ENCODE assay signal across 9 mouse cellular contexts in the genomic region with DNA sequence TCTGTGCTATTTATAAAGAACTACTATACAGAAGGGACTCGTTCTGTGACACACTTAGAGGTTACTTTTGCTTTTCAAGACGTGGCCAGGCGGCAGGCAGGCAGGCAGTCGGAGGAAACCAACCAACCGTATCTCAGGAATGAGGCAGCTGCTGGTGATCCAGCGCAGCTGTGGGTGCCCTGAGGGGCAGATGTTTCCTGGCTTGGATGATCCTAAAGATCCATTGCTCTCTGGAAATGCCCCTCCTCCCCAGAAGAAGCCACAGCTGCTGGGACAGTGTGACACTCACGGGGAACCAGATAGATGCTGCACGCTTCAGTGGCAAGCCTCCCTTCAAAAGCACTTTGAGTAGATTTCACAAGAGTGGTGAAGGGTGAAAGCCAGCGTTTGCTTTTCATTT. TPM values are rescaled to one million over a fixed set of nuclear protein-coding genes. Genes with fewer than 3 reads are reported as not detected.
DNase-seq lines count a peak whose midpoint lies in the region; ATAC-seq and TF ChIP-seq lines count a peak whose summit lies in the region.
"Had no signal": no experiment of that assay in that cellular context is flagged by ENCODE, and none has a peak within 500 bp of the region (broad histone marks: within the 10 kb centered on the region; RNA-seq: fewer than 3 reads in every experiment).

No protein-coding gene starts in this region.

- peak; percentile 65; the same call in 1 of the 2 replicates for ATAC-seq in hindbrain, embryonic 14.5 days (ENCODE audit: low FRiP score)
- peak; percentile 79 for ATAC-seq in lung, postnatal 0 days
- no peak for ATAC-seq in stomach, embryonic 16.5 days (ENCODE audit: insufficient read depth, low FRiP score)

- peak overlapping the region; percentile 53 for H3K4me3 ChIP-seq in spleen, adult 2 months (ENCODE audit: extremely low read depth, insufficient read depth, insufficient read length)
- no peak overlapping the region for H3K4me3 ChIP-seq in hindbrain, embryonic 14.5 days (replicated peaks; ENCODE audit: low read length)
- H3K4me3 ChIP-seq in lung, postnatal 0 days (ENCODE audit: low read depth, low read length): no peak overlapping the region
- H3K4me3 ChIP-seq in stomach, embryonic 16.5 days (replicated peaks; ENCODE audit: low read length): no peak overlapping the region
- H3K4me3 ChIP-seq: midbrain, embryonic 12.5 days had no signal

- TF ChIP-seq EP300 in lung, postnatal 0 days (IDR thresholded peaks at IDR 0.05): peak; percentile 61

- no peak overlapping the region for H3K27ac ChIP-seq in spleen, adult 2 months (ENCODE audit: insufficient read depth, low read length)
- H3K27ac ChIP-seq in hindbrain, embryonic 14.5 days: no peak overlapping the region
- H3K27ac ChIP-seq in lung, postnatal 0 days (ENCODE audit: low read length): peak overlapping the region; percentile 80; the same call in 1 of the 2 replicates
- H3K27ac ChIP-seq in stomach, embryonic 16.5 days (ENCODE audit: low read length): no peak overlapping the region
- H3K27ac ChIP-seq: midbrain, embryonic 12.5 days had no signal

- TF ChIP-seq POLR2A in spleen, adult 2 months (IDR thresholded peaks at IDR 0.05; ENCODE audit: low read depth, low read length): no peak

- no peak for DNase-seq in spleen, adult 2 months (ENCODE audit: low read depth in 1 of 2, low spot score in 2 of 2)
- no peak for DNase-seq in spleen, adult 18-20 months
- peak; percentile 44 for DNase-seq in hindbrain, embryonic 14.5 days (ENCODE audit: low spot score)
- peak; percentile 93 for DNase-seq in lung, postnatal 0 days (ENCODE audit: low spot score)
- no peak for DNase-seq in layer of hippocampus, postnatal 14 days (ENCODE audit: low spot score in 2 of 2)
- no peak for DNase-seq in c-Kit-positive CD71-positive TER-119-positive erythroid progenitor cells, embryonic 14.5 days (ENCODE audit: low spot score)
- DNase-seq in adrenal gland, adult 18-20 months (ENCODE audit: low spot score in 2 of 2): no peak

- no peaks in the 10 kb centered on the region for H3K27me3 ChIP-seq in spleen, adult 2 months (ENCODE audit: control insufficient read depth, insufficient read depth, low read length)
- H3K27me3 ChIP-seq in hindbrain, embryonic 14.5 days (ENCODE audit: control insufficient read depth, insufficient read depth, low read length): no peaks in the 10 kb centered on the region
- H3K27me3 ChIP-seq in lung, postnatal 0 days (replicated peaks; ENCODE audit: insufficient read depth, low read length): no peaks in the 10 kb centered on the region
- no peaks in the 10 kb centered on the region for H3K27me3 ChIP-seq in stomach, embryonic 16.5 days (ENCODE audit: control insufficient read depth, insufficient read depth, low read length)
- H3K27me3 ChIP-seq: midbrain, embryonic 12.5 days had no signal

- no peak for TF ChIP-seq CTCF in spleen, adult 2 months (IDR thresholded peaks at IDR 0.05; ENCODE audit: extremely low read depth, insufficient read depth, insufficient read length, insufficient replicate concordance)
- no peak for TF ChIP-seq CTCF in lung, postnatal 0 days (IDR thresholded peaks at IDR 0.05)

- no peaks in the 10 kb centered on the region for H3K9me3 ChIP-seq in hindbrain, embryonic 14.5 days (ENCODE audit: control insufficient read depth, low read length)
- H3K9me3 ChIP-seq in lung, postnatal 0 days (ENCODE audit: low read length): no peaks in the 10 kb centered on the region
- no peaks in the 10 kb centered on the region for H3K9me3 ChIP-seq in stomach, embryonic 16.5 days (replicated peaks; ENCODE audit: control insufficient read depth, low read length)
- H3K9me3 ChIP-seq: midbrain, embryonic 12.5 days had no signal

- WGBS in spleen, adult 2 months: 6% methylated on average over 9 of the region's 9 CpGs
- WGBS in hindbrain, embryonic 14.5 days: 8% methylated on average over 9 of the region's 9 CpGs
- 8% methylated on average over 9 of the region's 9 CpGs for WGBS in lung, postnatal 0 days
- WGBS in stomach, embryonic 16.5 days: 8% methylated on average over 9 of the region's 9 CpGs

- H3K4me2 ChIP-seq in hindbrain, embryonic 14.5 days (replicated peaks): peak overlapping the region; percentile 7; the same call in 1 of the 2 replicates
- 0 out of 2 replicates have a peak overlapping the region, but pooled peaks have one; percentile 17 for H3K4me2 ChIP-seq in lung, postnatal 0 days (replicated peaks; ENCODE audit: low read depth, low read length)
- 0 out of 2 replicates have a peak overlapping the region, but pooled peaks have one; percentile 9 for H3K4me2 ChIP-seq in stomach, embryonic 16.5 days (ENCODE audit: low read depth, low read length)
- H3K4me2 ChIP-seq: midbrain, embryonic 12.5 days had no signal

- H3K9ac ChIP-seq in hindbrain, embryonic 14.5 days: no peak overlapping the region
- no peak overlapping the region for H3K9ac ChIP-seq in lung, postnatal 0 days (replicated peaks; ENCODE audit: low read depth)
- no peak overlapping the region for H3K9ac ChIP-seq in stomach, embryonic 16.5 days (ENCODE audit: low read length)
- H3K9ac ChIP-seq: midbrain, embryonic 12.5 days had no signal

- H3K36me3 ChIP-seq in spleen, adult 2 months (ENCODE audit: control insufficient read depth, insufficient read depth, low read length): no peaks in the 10 kb centered on the region
- no peaks in the 10 kb centered on the region for H3K36me3 ChIP-seq in hindbrain, embryonic 14.5 days (replicated peaks; ENCODE audit: control insufficient read depth, insufficient read depth)
- no peaks in the 10 kb centered on the region for H3K36me3 ChIP-seq in lung, postnatal 0 days (ENCODE audit: insufficient read depth, low read length)
- no peaks in the 10 kb centered on the region for H3K36me3 ChIP-seq in stomach, embryonic 16.5 days (ENCODE audit: control insufficient read depth, insufficient read depth, low read length)
- H3K36me3 ChIP-seq: midbrain, embryonic 12.5 days had no signal

- H3K4me1 ChIP-seq in spleen, adult 2 months (ENCODE audit: control insufficient read depth, insufficient read depth, insufficient read length): peaks cover 9% of the 10 kb centered on the region
- H3K4me1 ChIP-seq in hindbrain, embryonic 14.5 days (replicated peaks; ENCODE audit: control insufficient read depth, insufficient read depth, low read length): 0 out of 2 replicates have a peak, but pooled peaks cover 2% of the 10 kb centered on the region
- H3K4me1 ChIP-seq in lung, postnatal 0 days (ENCODE audit: insufficient read depth, low read depth, low read length): 0 out of 2 replicates have a peak, but pooled peaks cover 3% of the 10 kb centered on the region
- no peaks in the 10 kb centered on the region for H3K4me1 ChIP-seq in stomach, embryonic 16.5 days (ENCODE audit: control insufficient read depth, insufficient read depth, low read length)

RNA-seq across cellular contexts. Expression of a gene that starts 18.9 kb away (rescaled TPM):
- 1.6 and 2.0 TPM in 2 replicates for polyA plus RNA-seq in spleen, adult 2 months (2012; rRNA removed)
- polyA plus RNA-seq in hindbrain, embryonic 14.5 days (2014; fragmentation: Nextera tagmentation; extraction: Ambion mirVana): 0.05 and 0.27 TPM in 2 replicates
- polyA plus RNA-seq in lung, postnatal 0 days (2015; fragmentation: Nextera tagmentation; extraction: Ambion mirVana): 9.3 and 11.9 TPM in 2 replicates
- polyA plus RNA-seq in stomach, embryonic 16.5 days (2015; fragmentation: Nextera tagmentation; extraction: Ambion mirVana): 0.18 and 0.44 TPM in 2 replicates
- under 1 TPM; 0.51 to 0.64 TPM for total RNA-seq in layer of hippocampus, postnatal 14 days (2021)
- under 1 TPM; 0.13 to 0.16 TPM for total RNA-seq in adrenal gland, adult 18-20 months (2021)

RNA-seq across cellular contexts. Expression of a gene that starts 27.9 kb away (rescaled TPM):
- polyA plus RNA-seq in spleen, adult 2 months (2012; rRNA removed): 30.9 and 35.0 TPM in 2 replicates
- polyA plus RNA-seq in hindbrain, embryonic 14.5 days (2014; fragmentation: Nextera tagmentation; extraction: Ambion mirVana): 91.7 and 97.4 TPM in 2 replicates
- 73.4 and 74.2 TPM in 2 replicates for polyA plus RNA-seq in lung, postnatal 0 days (2015; fragmentation: Nextera tagmentation; extraction: Ambion mirVana)
- 69.8 and 73.7 TPM in 2 replicates for polyA plus RNA-seq in stomach, embryonic 16.5 days (2015; fragmentation: Nextera tagmentation; extraction: Ambion mirVana)
- 10 to 100 TPM; 63.3 to 63.6 TPM for total RNA-seq in layer of hippocampus, postnatal 14 days (2021)
- 10 to 100 TPM; 75.6 to 81.7 TPM for total RNA-seq in adrenal gland, adult 18-20 months (2021)

RNA-seq across cellular contexts. Expression of a gene that starts 42.0 kb away (rescaled TPM):
- 26.0 and 31.5 TPM in 2 replicates for polyA plus RNA-seq in spleen, adult 2 months (2012; rRNA removed)
- 26.6 and 29.8 TPM in 2 replicates for polyA plus RNA-seq in hindbrain, embryonic 14.5 days (2014; fragmentation: Nextera tagmentation; extraction: Ambion mirVana)
- 16.8 and 19.4 TPM in 2 replicates for polyA plus RNA-seq in lung, postnatal 0 days (2015; fragmentation: Nextera tagmentation; extraction: Ambion mirVana)
- polyA plus RNA-seq in stomach, embryonic 16.5 days (2015; fragmentation: Nextera tagmentation; extraction: Ambion mirVana): 30.1 and 31.2 TPM in 2 replicates
- 10 to 100 TPM; 24.0 to 25.0 TPM for total RNA-seq in layer of hippocampus, postnatal 14 days (2021)
- total RNA-seq in adrenal gland, adult 18-20 months (2021): 10 to 100 TPM; 33.2 to 33.4 TPM

RNA-seq across cellular contexts. Expression of a gene that starts 42.1 kb away (rescaled TPM):
- 8.1 and 10.0 TPM in 2 replicates for polyA plus RNA-seq in spleen, adult 2 months (2012; rRNA removed)
- polyA plus RNA-seq in hindbrain, embryonic 14.5 days (2014; fragmentation: Nextera tagmentation; extraction: Ambion mirVana): 18.8 and 19.9 TPM in 2 replicates
- 6.3 and 7.9 TPM in 2 replicates for polyA plus RNA-seq in lung, postnatal 0 days (2015; fragmentation: Nextera tagmentation; extraction: Ambion mirVana)
- 81.6 and 82.0 TPM in 2 replicates for polyA plus RNA-seq in stomach, embryonic 16.5 days (2015; fragmentation: Nextera tagmentation; extraction: Ambion mirVana)
- 1 to 10 TPM; 2.6 to 2.9 TPM for total RNA-seq in layer of hippocampus, postnatal 14 days (2021)
- total RNA-seq in adrenal gland, adult 18-20 months (2021): 1 to 10 TPM; 1.1 to 2.5 TPM

RNA-seq across cellular contexts. Expression of a gene that starts 45.9 kb away (rescaled TPM):
- not detected in 2 replicates for polyA plus RNA-seq in spleen, adult 2 months (2012; rRNA removed)
- polyA plus RNA-seq in hindbrain, embryonic 14.5 days (2014; fragmentation: Nextera tagmentation; extraction: Ambion mirVana): 0.86 and 1.1 TPM in 2 replicates
- polyA plus RNA-seq in lung, postnatal 0 days (2015; fragmentation: Nextera tagmentation; extraction: Ambion mirVana): 0.58 and 0.64 TPM in 2 replicates
- polyA plus RNA-seq in stomach, embryonic 16.5 days (2015; fragmentation: Nextera tagmentation; extraction: Ambion mirVana): 1.8 and 2.0 TPM in 2 replicates
- not detected for total RNA-seq in layer of hippocampus, postnatal 14 days (2021)
- total RNA-seq in adrenal gland, adult 18-20 months (2021): not detected

Comparison
In these comparisons a context has a peak if more than half of its experiments do, and no peak if none do; other contexts are left out.
1. DNase-seq: peak in hindbrain, embryonic 14.5 days (single experiment) and lung, postnatal 0 days (single experiment); none in spleen, adult 2 months (0 of 2), spleen, adult 18-20 months (0 of 2), layer of hippocampus, postnatal 14 days (0 of 2), c-Kit-positive CD71-positive TER-119-positive erythroid progenitor cells, embryonic 14.5 days (single experiment) and adrenal gland, adult 18-20 months (0 of 2).
2. Peak in every context shown above with its lines, with median percentiles within 50 percentile points of each other: H3K4me2 ChIP-seq.